Mouse (Mus musculus): ENCODE data around the gene Akna.
A peak's percentile ranks its signal among the peaks of the same experiment; 100 is the strongest.

DNA sequence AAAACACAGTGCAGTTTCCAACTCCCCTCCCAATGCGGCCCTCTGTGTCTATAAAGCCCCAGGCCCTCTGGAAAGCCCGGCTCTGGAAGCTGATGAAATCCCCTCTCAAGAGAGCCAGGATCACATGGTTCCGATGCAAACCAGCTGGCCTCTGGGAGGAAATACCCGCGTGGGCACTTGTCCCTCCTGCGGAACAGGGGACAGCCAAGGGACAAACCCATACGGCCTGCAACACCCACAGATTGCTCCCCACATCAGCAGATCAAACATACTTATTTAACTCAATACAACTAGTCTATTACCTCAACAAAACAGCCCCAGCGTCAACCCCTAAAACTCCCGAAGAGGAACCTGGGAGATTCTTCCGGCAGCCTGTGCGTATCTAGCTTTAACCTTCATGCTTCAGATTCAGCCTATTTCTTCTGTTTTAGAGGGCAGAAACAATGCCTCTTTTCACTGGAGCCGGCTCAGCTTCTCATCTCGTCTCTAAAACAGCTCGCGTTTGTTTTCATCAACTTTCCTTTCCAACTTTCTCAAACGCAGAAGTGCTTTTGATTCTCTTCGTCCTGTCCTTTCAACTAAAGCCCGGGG lies 6.3 kb upstream of the Akna start:
- TF ChIP-seq BHLHE40 (IDR thresholded peaks at IDR 0.05; ENCODE audit: borderline replicate concordance, low read depth, low read length) (no peak), CTCF (IDR thresholded peaks at IDR 0.05 in 2 of 3, conservative IDR thresholded peaks at IDR 0.05 in 1 of 3; ENCODE audit: control insufficient read depth in 1 of 3, insufficient read depth in 1 of 3, low read depth in 2 of 3, low read length in 3 of 3, poor library complexity in 1 of 3, severe bottlenecking in 1 of 3) (no peak), POLR2A (IDR thresholded peaks at IDR 0.05; ENCODE audit: control insufficient read depth in 1 of 2, insufficient read depth in 1 of 2, low read depth in 1 of 2, low read length in 2 of 2, poor library complexity in 1 of 2) (0 out of 4 replicates have a peak, but pooled peaks of 1 of the 2 experiments have one; percentile 40), USF1 (IDR thresholded peaks at IDR 0.05; ENCODE audit: low read depth, low read length) (peak; percentile 79)

Measured in MEL (cell line).